Mouse (Mus musculus) lung, postnatal 4 days (tissue): Measurements from ENCODE around the gene Cdc42ep5.

ENCODE experiments used
- DNase-seq, 2 experiments: peaks; one replicate each; pipeline ENCODE4 v3.0.0; 2021

Gene Cdc42ep5

DNA sequence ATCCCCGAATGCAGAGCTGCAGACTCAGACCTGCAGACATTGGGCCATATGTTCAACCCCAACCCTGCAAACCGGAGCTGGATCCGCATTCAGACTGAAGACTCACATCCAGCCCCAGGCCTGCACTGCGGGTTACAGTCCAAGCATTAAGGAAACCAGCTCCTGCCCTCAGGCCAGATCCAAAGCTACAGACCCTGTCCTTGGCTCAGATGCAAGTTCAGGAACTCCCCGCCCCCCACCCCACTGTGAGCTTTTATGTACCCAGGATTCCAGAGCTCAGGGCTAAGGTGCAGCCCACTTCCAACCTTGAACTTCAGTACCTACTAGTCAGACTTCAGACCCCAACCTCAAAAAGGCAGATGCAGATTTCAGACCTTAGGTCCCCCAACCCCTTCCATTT is 39.8 kb downstream of the Cdc42ep5 start:
- DNase-seq = no peak

DNA sequence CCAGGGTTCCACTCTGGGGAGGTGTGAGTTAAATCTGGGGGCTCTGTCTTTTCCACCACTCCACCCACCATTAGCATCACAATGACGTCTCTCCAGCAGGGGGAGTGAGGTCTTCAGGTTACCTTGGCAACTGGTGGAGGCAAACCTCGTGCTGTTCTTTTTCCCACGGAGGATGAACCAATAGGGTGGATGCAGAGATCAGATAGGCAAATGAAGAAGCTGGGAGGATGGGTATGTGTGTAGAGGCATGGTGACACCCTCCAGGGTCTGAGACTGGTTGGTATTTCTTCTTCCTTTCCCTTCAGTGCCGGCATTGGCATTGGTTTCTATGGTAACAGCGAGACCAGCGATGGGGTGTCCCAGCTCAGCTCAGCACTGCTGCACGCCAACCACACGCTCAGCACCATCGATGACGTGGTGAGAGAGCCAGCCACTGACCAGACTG is 40.3 kb downstream of the Cdc42ep5 start:
- peak in 1 of 2 experiments; percentile 23 for DNase-seq

DNA sequence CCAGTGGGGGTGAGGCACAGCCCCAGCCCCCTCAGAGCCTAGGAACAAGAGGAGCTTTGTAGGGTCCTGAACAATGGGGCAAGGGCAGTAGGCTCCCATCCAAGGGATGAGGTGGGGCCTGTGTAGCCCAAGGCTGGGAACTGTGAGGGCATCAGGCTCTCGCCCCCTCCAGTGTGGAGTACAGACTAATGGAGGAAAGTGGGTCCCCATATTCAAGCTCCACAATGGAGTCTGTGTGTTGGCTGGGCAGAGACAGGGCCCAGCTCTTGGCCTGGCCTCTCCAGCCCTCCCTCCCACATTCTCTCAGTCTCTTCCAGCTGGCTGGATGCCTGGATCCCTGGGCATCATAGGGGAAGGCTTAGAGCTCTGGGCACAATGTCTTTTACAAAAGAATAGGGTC is 40.9 kb downstream of the Cdc42ep5 start:
- peak in 1 of 2 experiments; percentile 21 for DNase-seq

DNA sequence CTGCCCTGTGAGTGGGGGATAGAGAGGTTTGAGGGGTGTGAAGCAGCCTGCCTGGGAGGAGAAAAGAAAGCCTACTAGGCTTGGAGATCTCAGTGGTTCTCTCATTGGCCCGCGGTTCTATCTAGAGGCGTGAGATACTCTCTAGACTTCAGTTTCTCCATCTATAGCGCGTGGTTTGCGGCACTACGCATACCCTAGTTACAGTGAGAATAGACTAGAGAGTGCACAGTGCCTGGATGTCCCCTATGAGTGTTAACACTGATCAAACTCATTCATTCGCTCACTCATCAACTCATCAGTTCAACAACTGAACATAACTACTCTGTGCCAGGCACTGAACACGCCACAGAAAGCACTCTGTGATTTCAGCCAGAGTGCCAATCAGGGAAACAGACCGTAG is 41.9 kb downstream of the Cdc42ep5 start:
- no peak for DNase-seq

DNA sequence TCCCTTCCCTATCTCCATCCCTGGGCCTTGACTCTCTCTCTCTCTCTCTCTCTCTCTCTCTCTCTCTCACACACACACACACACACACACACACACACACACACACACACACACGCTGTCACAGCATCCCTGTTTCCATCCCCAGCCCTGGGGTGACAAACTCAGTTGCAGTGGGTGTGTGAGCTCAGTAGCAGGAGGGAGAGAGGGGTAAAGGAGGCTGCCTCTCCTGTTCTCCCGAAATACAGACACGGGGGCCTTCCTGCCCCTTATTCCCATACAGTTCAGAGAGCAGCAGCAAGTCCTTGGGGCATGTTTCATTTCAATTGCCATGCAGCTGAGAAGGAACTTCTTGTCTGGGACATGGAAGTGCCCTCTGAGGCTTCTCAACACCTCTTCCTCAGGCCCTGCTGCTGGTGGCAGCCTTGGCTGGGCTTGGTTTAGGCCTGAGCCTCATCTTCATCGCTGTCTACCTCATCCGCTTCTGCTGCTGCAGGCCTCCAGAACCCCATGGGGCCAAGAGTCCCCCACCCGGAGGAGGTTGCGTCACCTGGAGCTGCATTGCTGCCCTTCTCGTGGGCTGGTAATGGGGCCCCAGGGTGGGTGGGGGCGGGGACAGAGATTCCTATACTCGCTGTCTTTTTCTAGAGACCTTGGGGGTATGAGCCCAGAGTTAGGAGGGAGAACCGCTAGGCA is 42.4 kb downstream of the Cdc42ep5 start:
- DNase-seq = peak in 1 of 2 experiments; percentile 19

DNA sequence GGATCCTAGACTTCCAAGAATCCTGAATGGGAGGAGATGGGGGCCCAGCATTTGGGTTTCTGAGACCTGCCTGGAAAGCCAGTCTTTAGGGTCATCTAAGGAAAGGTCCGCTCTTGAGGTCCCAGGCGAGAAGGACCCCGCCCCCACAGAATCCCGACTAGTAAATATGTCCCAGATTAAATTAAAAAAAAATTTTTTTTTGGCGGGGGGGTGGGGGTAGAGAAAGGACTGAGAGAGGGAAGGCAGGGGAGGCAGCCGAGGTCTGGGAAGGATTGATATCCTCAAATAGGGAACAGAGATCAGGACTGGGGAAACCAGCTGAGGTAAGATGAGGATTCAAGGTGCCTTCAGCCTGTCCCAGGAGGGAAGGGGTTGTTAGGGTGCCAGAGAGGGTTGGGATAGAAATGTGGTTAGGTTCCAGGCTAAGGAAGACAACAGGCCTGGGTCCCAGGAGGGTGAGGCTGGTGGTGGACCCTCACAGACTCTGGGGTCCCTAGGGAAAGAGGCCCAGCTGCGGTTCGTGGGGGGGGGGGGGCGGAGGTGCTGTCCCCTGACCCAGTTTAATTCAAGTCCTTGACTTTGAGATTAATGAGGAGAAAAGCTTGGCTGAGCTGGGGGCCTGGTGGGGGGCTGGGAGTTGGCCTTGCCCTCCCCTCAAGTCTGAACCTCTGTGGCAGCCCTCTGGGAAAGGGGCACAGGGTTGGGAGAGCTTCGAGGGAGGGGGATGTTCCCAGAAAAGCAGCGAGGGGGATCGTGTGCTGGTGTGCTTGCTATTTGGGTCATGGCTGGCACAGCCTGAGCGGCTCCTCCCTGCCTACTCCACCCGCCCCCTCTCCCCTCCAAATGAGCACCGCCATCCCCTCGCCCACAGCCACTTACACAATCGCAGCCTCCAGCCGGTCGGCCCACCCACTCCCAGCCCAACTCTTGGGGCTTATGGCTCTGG is 44.4 kb downstream of the Cdc42ep5 start:
- peak in 1 of 2 experiments; percentile 14 for DNase-seq

DNA sequence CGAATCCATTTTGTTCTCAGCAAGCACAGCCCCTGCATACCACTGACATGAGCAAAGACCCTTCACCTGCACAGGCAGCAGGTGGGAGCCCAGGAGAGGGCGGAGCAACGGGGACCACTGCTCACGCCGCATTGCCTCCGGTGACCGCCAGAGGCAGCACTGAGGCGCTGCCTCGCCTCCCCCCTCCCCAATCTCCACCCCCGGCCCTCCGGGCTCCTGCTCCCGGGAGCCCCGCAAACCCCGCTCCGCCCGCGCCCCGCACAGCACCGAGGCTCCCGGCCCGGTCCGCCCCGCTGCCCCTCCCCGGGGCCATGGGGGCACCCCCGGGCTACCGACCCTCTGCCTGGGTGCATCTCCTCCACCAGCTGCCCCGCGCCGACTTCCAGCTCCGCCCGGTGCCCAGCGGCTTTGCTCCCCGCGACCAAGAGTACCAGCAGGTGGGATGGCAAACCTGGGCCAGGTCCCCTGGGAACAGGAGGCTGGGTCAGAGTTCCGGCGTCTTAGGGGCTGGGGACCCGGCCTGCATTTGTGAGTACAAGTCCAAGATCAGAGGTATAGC is 45.2 kb downstream of the Cdc42ep5 start, which contains the start of gene Ttyh1:
TSS of gene Ttyh1 (plus strand) at position 65 of the 559 bp plus-strand sequence.
- DNase-seq = peak in 1 of 2 experiments; percentile 23

DNA sequence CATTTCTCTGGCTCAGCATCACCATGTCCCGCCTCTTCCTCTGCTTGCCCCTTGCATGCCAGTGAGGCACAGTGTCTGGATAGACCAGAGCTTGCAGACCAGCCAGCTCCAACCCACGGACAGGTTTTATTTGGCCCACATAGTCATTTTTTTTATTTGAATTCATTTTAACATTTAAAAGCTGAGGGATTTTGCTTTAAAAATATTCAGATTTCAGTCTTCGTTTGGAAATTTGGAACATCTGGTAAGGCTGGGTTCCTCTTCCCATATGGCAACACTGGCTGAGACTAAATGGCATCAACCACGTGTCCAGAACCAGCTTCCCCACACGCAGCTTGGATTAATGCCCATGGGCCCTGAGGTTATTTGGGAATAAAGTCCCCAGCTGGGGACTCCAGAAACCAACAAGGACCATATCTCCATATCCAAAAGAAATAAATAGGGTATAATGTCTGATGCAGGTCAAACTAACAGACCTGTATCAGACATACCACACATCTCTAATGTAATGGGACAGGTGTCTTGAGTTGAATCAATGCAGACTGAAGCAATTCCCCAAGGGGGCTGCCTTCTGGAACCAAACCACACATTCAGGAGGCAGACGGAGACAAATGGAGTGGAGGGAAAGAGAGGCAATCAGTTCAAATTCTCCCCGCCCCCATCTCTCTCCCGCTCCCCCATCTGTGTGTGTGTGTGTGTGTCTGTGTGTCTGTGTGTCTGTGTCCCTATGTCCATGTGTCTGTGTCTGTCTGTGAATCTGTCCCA is 47.4 kb downstream of the Cdc42ep5 start:
- DNase-seq = no peak

DNA sequence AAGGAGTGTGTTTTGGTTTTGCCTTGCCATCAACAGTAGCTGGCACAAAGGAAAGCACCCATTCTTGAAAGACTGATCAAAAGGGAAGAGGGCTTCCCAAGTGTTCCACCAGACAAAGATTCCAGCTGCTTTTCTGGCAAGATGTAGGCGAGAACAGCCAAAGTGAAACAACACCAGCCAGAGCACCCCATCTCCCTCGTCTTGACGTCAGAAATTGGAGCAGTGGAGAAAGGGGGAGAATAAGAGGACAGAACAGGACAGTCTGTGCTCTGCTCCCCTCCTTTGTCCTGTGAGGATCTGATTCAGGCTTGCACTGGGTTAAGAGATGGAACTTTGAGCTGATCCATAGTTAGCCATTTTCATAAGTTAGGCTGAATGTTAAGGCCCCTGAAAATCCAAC is 52.9 kb downstream of the Cdc42ep5 start:
- DNase-seq = no peak

DNA sequence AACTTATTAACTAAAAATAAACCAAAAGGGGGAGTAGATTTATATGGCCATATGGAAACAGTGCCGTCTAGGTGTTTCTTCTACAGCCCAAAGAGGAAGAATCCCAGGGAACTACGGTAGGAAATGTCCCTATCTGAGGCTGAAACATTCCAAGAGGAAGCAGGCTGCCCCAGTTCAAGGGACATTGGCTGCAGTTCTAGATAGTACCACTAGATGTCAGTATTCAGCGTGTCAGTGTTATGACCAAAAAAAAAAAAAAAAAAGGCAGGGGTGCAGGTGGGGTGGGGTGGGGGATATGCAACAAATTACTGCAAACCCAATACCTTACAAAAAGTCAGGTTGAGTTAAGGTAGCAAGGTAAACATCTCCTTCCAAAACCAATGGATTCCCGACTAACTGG is 61.2 kb downstream of the Cdc42ep5 start:
- DNase-seq = no peak
